In the genomic region with DNA sequence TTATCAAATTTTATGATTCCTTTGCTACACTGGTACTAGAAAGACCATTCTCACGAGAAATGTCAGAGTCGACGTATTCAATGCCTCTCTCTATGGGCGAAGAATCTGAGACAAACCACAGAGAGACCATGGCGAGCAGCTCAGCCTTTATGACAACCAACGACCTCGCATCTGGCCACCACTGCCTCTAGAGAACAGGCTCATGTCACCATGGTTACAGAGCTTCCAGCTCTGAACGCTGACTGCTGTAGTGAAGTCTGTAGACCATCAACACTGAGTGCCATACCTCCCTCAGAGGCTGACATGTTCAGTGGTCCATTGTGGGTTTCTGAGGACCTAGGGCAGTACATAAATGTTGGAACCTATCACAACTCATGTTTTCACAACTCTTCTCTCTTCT, we compare ENCODE assay signal across 17 mouse cellular contexts.
"Had no signal": no experiment of that assay in that cellular context is flagged by ENCODE, and none has a peak within 500 bp of the region (broad histone marks: within the 10 kb centered on the region; RNA-seq: fewer than 3 reads in every experiment).

No protein-coding gene starts in this region.

- H3K36me3 ChIP-seq: limb, embryonic 15.5 days; liver, embryonic 12.5 days; lung, embryonic 15.5 days; midbrain, embryonic 13.5 days; neural tube, embryonic 12.5 days; stomach, embryonic 15.5 days had no signal

- H3K27ac ChIP-seq: liver, embryonic 12.5 days; lung, embryonic 15.5 days; macrophage; midbrain, embryonic 13.5 days; neural tube, embryonic 12.5 days; stomach, embryonic 15.5 days had no signal

- H3K27me3 ChIP-seq: limb, embryonic 15.5 days; liver, embryonic 12.5 days; lung, embryonic 15.5 days; midbrain, embryonic 13.5 days; neural tube, embryonic 12.5 days; stomach, embryonic 15.5 days had no signal

- H3K4me2 ChIP-seq: limb, embryonic 15.5 days; liver, embryonic 12.5 days; lung, embryonic 15.5 days; midbrain, embryonic 13.5 days; neural tube, embryonic 12.5 days; stomach, embryonic 15.5 days had no signal

- H3K9ac ChIP-seq: limb, embryonic 15.5 days; liver, embryonic 12.5 days; lung, embryonic 15.5 days; midbrain, embryonic 13.5 days; neural tube, embryonic 12.5 days; stomach, embryonic 15.5 days had no signal

- H3K4me3 ChIP-seq: limb, embryonic 15.5 days; liver, embryonic 12.5 days; lung, embryonic 15.5 days; megakaryocyte, embryonic 14.5 days; midbrain, embryonic 13.5 days; neural tube, embryonic 12.5 days; stomach, embryonic 15.5 days had no signal

- DNase-seq: kidney, adult 8-10 months; kidney, postnatal 25 days; layer of hippocampus, adult 9-11 months; layer of hippocampus, postnatal 36 days; lung, postnatal 14 days; right cerebral cortex, postnatal 4 days; spleen, adult 18-20 months; thymus, postnatal 14 days had no signal

- H3K4me1 ChIP-seq: liver, embryonic 12.5 days; megakaryocyte, embryonic 14.5 days; neural tube, embryonic 12.5 days; stomach, embryonic 15.5 days had no signal

- ATAC-seq: intestine, postnatal 0 days; liver, embryonic 12.5 days; midbrain, embryonic 13.5 days had no signal

- H3K9me3 ChIP-seq: limb, embryonic 15.5 days; liver, embryonic 12.5 days; lung, embryonic 15.5 days; megakaryocyte, embryonic 14.5 days; midbrain, embryonic 13.5 days; neural tube, embryonic 12.5 days; stomach, embryonic 15.5 days had no signal
